Mouse (Mus musculus) retina, embryonic 14.5 days (tissue): ENCODE measurements around the gene Lingo2.
"Not testable (repeated sequence)": the region's sequence is repeated elsewhere in the genome, so short reads cannot be mapped to it uniquely, and the experiment has no call there.

Experiments used
- DNase-seq: peaks from one replicate; pipeline ENCODE4 v3.0.0-alpha.2; 2015; ENCODE audit warnings: low spot score

Lingo2 gene

GRCm38 (mm10) chr4:36081095-36081852, 870.3 kb downstream of the Lingo2 start:
- no peak for DNase-seq

GRCm38 (mm10) chr4:36078910-36079525, 872.5 kb downstream of the Lingo2 start:
- DNase-seq = no peak

GRCm38 (mm10) chr4:36064701-36065100, 886.8 kb downstream of the Lingo2 start:
- DNase-seq = not testable (repeated sequence)

- DNase-seq = no peak
These were observed 898.7 kb downstream of the Lingo2 start for GRCm38 (mm10) chr4:36052791-36053376.

GRCm38 (mm10) chr4:36040361-36040760, 911.2 kb downstream of the Lingo2 start:
- no peak for DNase-seq

- no peak for DNase-seq
These were observed 912.8 kb downstream of the Lingo2 start for GRCm38 (mm10) chr4:36038742-36039141.

GRCm38 (mm10) chr4:36032039-36032438, 919.5 kb downstream of the Lingo2 start:
- no peak for DNase-seq

- no peak for DNase-seq
These were observed 937.4 kb downstream of the Lingo2 start for GRCm38 (mm10) chr4:36014181-36014580.

- no peak for DNase-seq
These were observed 959.4 kb downstream of the Lingo2 start for GRCm38 (mm10) chr4:35992005-35992763.

GRCm38 (mm10) chr4:35986012-35986411, 965.5 kb downstream of the Lingo2 start:
- no peak for DNase-seq

- no peak for DNase-seq
These were observed 988.0 kb downstream of the Lingo2 start for GRCm38 (mm10) chr4:35963532-35963931.

- no peak for DNase-seq
These were observed 999.7 kb downstream of the Lingo2 start for GRCm38 (mm10) chr4:35951894-35952293.

GRCm38 (mm10) chr4:35951251-35951650, 1000.3 kb downstream of the Lingo2 start:
- no peak for DNase-seq

GRCm38 (mm10) chr4:35934056-35934661, 1017.4 kb downstream of the Lingo2 start:
- peak; percentile 1 for DNase-seq

- DNase-seq = no peak
These were observed 1023.8 kb downstream of the Lingo2 start for GRCm38 (mm10) chr4:35927722-35928121.

GRCm38 (mm10) chr4:35917453-35917852, 1034.1 kb downstream of the Lingo2 start:
- no peak for DNase-seq

GRCm38 (mm10) chr4:35897769-35898564, 1053.6 kb downstream of the Lingo2 start:
- DNase-seq = no peak

GRCm38 (mm10) chr4:35885591-35886542, 1065.7 kb downstream of the Lingo2 start:
- DNase-seq = no peak

- peak; percentile 65 for DNase-seq
These were observed 1066.5 kb downstream of the Lingo2 start for GRCm38 (mm10) chr4:35884946-35885460.

GRCm38 (mm10) chr4:35846518-35846917, 1105.0 kb downstream of the Lingo2 start:
- no peak for DNase-seq
